Mouse (Mus musculus) midbrain, postnatal 0 days (tissue): ENCODE data around the gene Kat14. TPM values are rescaled to one million over a fixed set of nuclear protein-coding genes. Genes with fewer than 3 reads are reported as not detected.

ENCODE experiments used
- ATAC-seq: fragments of 200-750 bp; cut with Nextera tagmentation; 2 replicates; pipeline ENCODE4 v1.8.0; 2017; ENCODE audit warnings: moderate number of reproducible peaks, mild to moderate bottlenecking, moderate TSS enrichment, moderate library complexity; ENCODE audit not compliant: low FRiP score
- DNase-seq: peaks from one replicate; pipeline ENCODE4 v3.0.0-alpha.2; 2015; ENCODE audit warnings: low spot score
- H3K27ac ChIP-seq: fragments of 300-500 bp; sonication (generic); 2 replicates; pipeline ENCODE4 v1.5.1; 2014; ENCODE audit warnings: low read depth, mild to moderate bottlenecking, low read length, mixed read lengths
- H3K27me3 ChIP-seq: fragments of 300-500 bp; sonication (generic); 2 replicates; pipeline ENCODE4 v1.6.1; 2014; ENCODE audit warnings: low read length, control low read depth, mixed read lengths; ENCODE audit not compliant: insufficient read depth
- H3K36me3 ChIP-seq: fragments of 300-500 bp; sonication (generic); 2 replicates; pipeline ENCODE4 v1.6.1; 2014; ENCODE audit warnings: low read length, control low read depth, mixed read lengths; ENCODE audit not compliant: insufficient read depth
- H3K4me1 ChIP-seq: fragments of 300-500 bp; sonication (generic); 2 replicates; pipeline ENCODE4 v1.6.1; 2014; ENCODE audit warnings: mild to moderate bottlenecking, control low read depth, antibody characterized with exemption, low read length, mixed read lengths; ENCODE audit not compliant: insufficient read depth
- H3K4me2 ChIP-seq: fragments of 300-500 bp; sonication (generic); 2 replicates; pipeline ENCODE4 v1.6.1; 2014; ENCODE audit warnings: low read depth, mild to moderate bottlenecking, low read length, mixed read lengths; ENCODE audit not compliant: poor library complexity, severe bottlenecking
- H3K4me3 ChIP-seq: fragments of 300-500 bp; sonication (generic); 2 replicates; pipeline ENCODE4 v1.5.1; 2014; ENCODE audit warnings: low read depth, mild to moderate bottlenecking, low read length, moderate library complexity
- H3K9ac ChIP-seq: fragments of 300-500 bp; sonication (generic); replicated peaks from 2 replicates; pipeline ENCODE4 v1.6.1; 2014; ENCODE audit warnings: mild to moderate bottlenecking, low read length, moderate library complexity, mixed read lengths; ENCODE audit not compliant: poor library complexity, severe bottlenecking
- H3K9me3 ChIP-seq: fragments of 300-500 bp; sonication (generic); 2 replicates; pipeline ENCODE4 v1.6.1; 2016; ENCODE audit warnings: low read length, control low read depth
- CTCF ChIP-seq: IDR thresholded peaks from 2 replicates; pipeline ENCODE4 v1.5.1; 2016; ENCODE audit warnings: antibody characterized with exemption, mild to moderate bottlenecking
- WGBS: fragments of 180-500 bp; shearing (Covaris S2); extraction: QIAGEN DNeasy Blood & Tissue Kit; methylation state at CpG from one replicate; pipeline ENCODE4 v1.1.7; 2014; 5-methylcytosine and 5-hydroxymethylcytosine counted together
- polyA plus RNA-seq: library from polyadenylated mRNA; unstranded; fragments of >200 nt; fragmentation: Nextera tagmentation; extraction: Ambion mirVana; gene quantifications from 2 replicates; pipeline ENCODE4 v1.2.1, GENCODE M21; 2015
- total RNA-seq: library from RNA; depleted of rRNA; stranded (reverse); fragments of >200 nt; gene quantifications from 2 replicates; pipeline ENCODE4 v1.2.3, GENCODE M21; 2014

Kat14 gene
- total and polyA plus RNA-seq, 2 experiments from 2014 or later: 19.2 to 37.7 TPM

DNA sequence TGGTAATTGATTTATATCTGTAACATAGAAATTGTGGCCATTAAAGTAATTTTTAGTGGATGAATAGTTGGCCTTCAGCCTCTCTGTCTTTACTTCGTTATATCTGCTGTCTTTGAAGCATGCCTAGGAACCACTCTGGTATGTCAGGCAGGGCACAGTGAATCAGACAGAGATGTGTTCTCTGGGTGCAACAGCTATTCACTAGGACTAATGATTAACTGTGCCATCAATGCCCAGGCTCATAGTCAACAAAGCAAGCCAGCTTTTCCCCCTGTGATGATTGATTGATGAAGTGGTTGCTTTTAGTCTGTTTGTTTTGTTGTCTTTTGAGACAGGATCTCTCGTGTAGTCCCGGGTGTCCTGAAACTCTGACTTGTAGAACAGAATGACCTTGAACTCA lies 19.6 kb downstream of the Kat14 start:
- TF ChIP-seq CTCF: no peak
- H3K9ac ChIP-seq: no peak overlapping the region
- no peak overlapping the region for H3K27ac ChIP-seq
- ATAC-seq (no peak), DNase-seq (no peak)
- H3K4me2 ChIP-seq: no peak overlapping the region
- no peaks in the 10 kb centered on the region for H3K9me3 ChIP-seq
- no peaks in the 10 kb centered on the region for H3K4me1 ChIP-seq
- 91% methylated on average over 3 of the region's 3 CpGs for WGBS
- no peaks in the 10 kb centered on the region for H3K27me3 ChIP-seq
- H3K36me3 ChIP-seq: peaks cover 34% of the 10 kb centered on the region
- no peak overlapping the region for H3K4me3 ChIP-seq

DNA sequence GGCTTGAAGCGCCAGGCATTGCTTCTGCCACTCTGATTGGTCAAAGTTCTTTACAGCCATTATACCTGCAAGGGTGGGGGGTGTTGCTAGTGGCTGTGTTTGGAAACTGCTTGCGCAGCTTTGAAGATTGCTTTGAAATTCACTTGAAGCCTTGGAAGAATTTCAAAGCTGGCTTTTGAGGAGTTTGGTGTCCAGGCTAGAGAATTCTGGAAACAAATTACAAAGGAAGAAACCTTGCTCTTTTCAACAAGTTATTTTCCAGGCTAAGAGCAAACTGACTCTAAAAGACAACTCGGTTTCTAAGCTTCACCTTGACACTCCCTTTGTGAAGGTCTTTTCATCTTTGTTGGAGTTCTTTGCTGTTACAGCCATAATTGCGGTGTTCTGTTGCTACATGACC lies 30.7 kb downstream of the Kat14 start:
- Histone ChIP-seq H3K4me3 (no peak overlapping the region), H3K27ac (no peak overlapping the region), H3K4me1 (no peaks in the 10 kb centered on the region), H3K9me3 (no peaks in the 10 kb centered on the region), H3K27me3 (no peaks in the 10 kb centered on the region), H3K36me3 (peaks cover 53% of the 10 kb centered on the region), H3K9ac (no peak overlapping the region), H3K4me2 (no peak overlapping the region)
- WGBS: 88% methylated on average over 4 of the region's 4 CpGs
- DNase-seq (no peak), ATAC-seq (no peak)
- TF ChIP-seq CTCF: no peak

GRCm38 (mm10) chr2:144400659-144401058 lies 31.9 kb downstream of the Kat14 start:
- TF ChIP-seq CTCF: no peak
- ATAC-seq (no peak), DNase-seq (no peak)
- H3K4me3 ChIP-seq: no peak overlapping the region
- H3K27me3 ChIP-seq: no peaks in the 10 kb centered on the region
- no peak overlapping the region for H3K4me2 ChIP-seq
- no peaks in the 10 kb centered on the region for H3K4me1 ChIP-seq
- no peak overlapping the region for H3K27ac ChIP-seq
- H3K36me3 ChIP-seq: peaks cover 54% of the 10 kb centered on the region
- no peaks in the 10 kb centered on the region for H3K9me3 ChIP-seq
- WGBS: 95% methylated on average over 6 of the region's 6 CpGs
- H3K9ac ChIP-seq: no peak overlapping the region

DNA sequence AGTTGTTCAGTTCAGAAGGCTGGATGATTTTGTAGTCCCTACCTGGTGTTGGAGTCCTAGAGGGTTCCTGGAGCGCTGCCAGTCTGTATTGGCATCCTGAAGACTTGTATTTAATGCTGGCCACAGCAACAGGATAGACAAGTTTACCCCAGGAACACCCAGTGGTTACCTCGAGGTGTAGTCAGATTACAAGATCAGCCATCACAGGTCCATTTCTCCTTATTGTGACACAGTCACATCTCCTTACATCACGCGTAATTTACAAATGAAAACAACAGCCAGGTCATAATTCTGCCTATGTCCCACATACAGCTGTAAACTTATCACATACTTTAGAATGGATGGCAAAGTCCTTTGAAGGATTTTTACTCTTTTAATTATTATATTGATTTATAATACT lies 40.3 kb downstream of the Kat14 start:
- H3K4me3 ChIP-seq: no peak overlapping the region
- DNase-seq: no peak
- no peak overlapping the region for H3K4me2 ChIP-seq
- no peak overlapping the region for H3K27ac ChIP-seq
- peaks cover 29% of the 10 kb centered on the region for H3K36me3 ChIP-seq
- H3K4me1 ChIP-seq: no peaks in the 10 kb centered on the region
- 96% methylated on average over 4 of the region's 4 CpGs for WGBS
- no peak for ATAC-seq
- H3K27me3 ChIP-seq: no peaks in the 10 kb centered on the region
- TF ChIP-seq CTCF: no peak
- H3K9me3 ChIP-seq: no peaks in the 10 kb centered on the region
- no peak overlapping the region for H3K9ac ChIP-seq

- peak; percentile 33 for DNase-seq
- H3K27me3 ChIP-seq: no peaks in the 10 kb centered on the region
- H3K4me3 ChIP-seq: no peak overlapping the region
- no peaks in the 10 kb centered on the region for H3K4me1 ChIP-seq
- no peak for TF ChIP-seq CTCF
- ATAC-seq: no peak
- peaks cover 24% of the 10 kb centered on the region for H3K36me3 ChIP-seq
- no peak overlapping the region for H3K27ac ChIP-seq
- H3K9ac ChIP-seq: no peak overlapping the region
- no peaks in the 10 kb centered on the region for H3K9me3 ChIP-seq
- no peak overlapping the region for H3K4me2 ChIP-seq
- 77% methylated on average over 3 of the region's 3 CpGs for WGBS
These were observed 41.8 kb downstream of the Kat14 start for GRCm38 (mm10) chr2:144410603-144411002.

DNA sequence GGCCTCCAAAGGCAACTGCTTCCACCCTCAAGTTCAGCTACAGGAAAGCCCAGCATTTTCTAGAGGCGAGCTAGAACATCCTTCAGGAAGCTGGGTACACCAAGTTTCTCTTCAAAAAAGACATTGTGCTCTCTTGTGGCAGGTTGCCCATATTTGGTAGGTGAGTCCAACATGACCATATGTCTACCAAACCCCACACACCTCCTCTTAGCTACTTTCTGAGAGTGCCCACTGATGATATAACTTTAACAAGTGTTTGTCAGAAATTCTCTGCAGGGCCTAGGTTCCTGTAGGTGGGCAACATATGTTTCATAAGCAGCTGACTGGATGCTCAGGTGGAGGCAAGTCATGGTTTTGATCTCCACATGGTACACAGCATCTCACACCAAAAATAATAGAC lies 45.9 kb downstream of the Kat14 start:
- ATAC-seq (no peak), DNase-seq (no peak)
- Histone ChIP-seq H3K4me3 (no peak overlapping the region), H3K27ac (no peak overlapping the region), H3K4me1 (0 out of 2 replicates have a peak, but pooled peaks cover 2% of the 10 kb centered on the region), H3K36me3 (no peaks in the 10 kb centered on the region), H3K9me3 (no peaks in the 10 kb centered on the region), H3K27me3 (no peaks in the 10 kb centered on the region), H3K4me2 (no peak overlapping the region), H3K9ac (no peak overlapping the region)
- 100% methylated on average over 1 of the region's 1 CpGs for WGBS
- no peak for TF ChIP-seq CTCF
